Mouse (Mus musculus) thymus, adult 2 months (tissue): ENCODE measurements around the gene Sox6.

Experiments
- CTCF ChIP-seq: fragments of 200-500 bp; IDR thresholded peaks from 2 replicates; pipeline ENCODE4 v1.5.1; 2012; ENCODE audit warnings: mild to moderate bottlenecking, control low read depth, low read length, moderate library complexity, borderline replicate concordance; ENCODE audit not compliant: control insufficient read depth, poor library complexity, insufficient read depth; ENCODE audit errors: extremely low read depth
- POLR2A ChIP-seq: fragments of 200-500 bp; IDR thresholded peaks from 2 replicates; pipeline ENCODE4 v1.6.1; 2012; ENCODE audit warnings: mild to moderate bottlenecking, low read length, control low read depth, moderate library complexity; ENCODE audit not compliant: control insufficient read depth, poor library complexity, insufficient read depth; ENCODE audit errors: extremely low read depth

DNA sequence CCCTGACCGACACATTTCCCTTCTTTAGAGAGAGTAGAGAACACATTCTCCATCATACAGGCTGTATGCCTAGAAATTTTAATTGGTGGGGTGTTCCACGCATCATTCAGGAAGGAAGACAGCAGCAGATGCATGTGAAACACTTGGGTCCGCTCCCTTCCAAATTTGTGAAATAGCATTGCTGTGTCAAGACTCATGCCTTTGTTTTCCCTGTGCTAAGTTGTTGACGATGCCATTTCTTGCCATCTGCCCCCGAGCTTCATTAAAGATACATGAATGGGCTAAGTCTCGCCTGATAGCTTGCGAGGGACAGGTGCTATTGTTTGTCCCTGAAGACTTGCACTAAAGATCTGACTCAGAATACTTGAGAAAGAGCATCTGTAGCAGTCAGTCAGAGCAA lies 433.7 kb downstream of the Sox6 start:
- no peak for TF ChIP-seq CTCF
- no peak for TF ChIP-seq POLR2A
